Mouse (Mus musculus): ENCODE data around the gene Prrc2b. TPM values are rescaled to one million over a fixed set of nuclear protein-coding genes. Genes with fewer than 3 reads are reported as not detected.

Prrc2b gene
- total RNA-seq, 4 experiments from 2014 or later = 248 to 277 (median 262) TPM

DNA sequence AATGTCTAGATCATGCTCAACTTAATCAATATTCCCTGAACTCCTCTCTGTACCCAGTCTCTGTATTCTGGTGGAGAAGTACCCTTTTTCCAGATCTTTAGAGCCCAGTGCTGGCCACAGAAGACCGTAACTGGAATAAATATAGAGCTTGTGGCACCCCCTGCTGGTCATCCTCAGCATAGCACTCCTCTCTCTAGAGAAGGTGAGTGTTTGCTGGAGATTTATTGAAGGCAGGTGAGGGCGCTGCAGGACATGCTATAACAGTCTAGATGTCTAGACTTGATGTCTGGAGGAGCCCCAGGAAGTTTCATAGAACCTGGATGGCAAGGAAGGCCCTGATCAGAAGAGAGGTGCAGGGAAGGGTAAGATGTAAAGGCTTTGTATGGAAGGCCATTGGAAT, 16.8 kb upstream of the Prrc2b start:
- DNase-seq (ENCODE audit: low spot score in 2 of 2) = peak; percentile 84 to 90

DNA sequence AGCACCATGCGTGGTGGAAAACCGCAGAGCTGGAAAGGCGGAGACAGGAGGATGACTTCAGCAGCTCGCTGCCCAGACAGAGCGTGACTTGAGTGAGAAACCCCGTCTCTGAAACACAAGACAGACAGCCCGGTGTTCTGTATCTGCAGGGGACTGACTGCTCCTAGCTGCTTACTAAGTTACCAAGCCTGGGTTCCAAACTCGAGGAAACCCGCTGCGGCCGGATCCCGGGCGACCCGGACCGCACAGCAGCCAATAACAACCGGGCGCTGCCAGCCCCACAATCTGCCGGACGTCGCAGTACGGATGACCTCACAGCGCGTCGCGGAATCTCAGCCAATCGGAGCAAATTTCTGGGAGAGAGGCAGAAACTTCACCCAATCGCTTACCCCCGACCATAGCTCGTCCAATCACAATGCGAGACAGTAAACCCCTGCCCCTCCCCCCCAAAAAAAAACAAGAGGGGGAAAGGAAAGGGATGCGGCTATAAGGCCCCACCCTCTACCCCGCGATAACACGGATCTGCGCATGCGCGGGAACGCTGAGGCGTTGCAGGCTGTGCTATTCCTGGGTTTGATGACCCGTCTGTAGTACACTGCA, 13.1 kb upstream of the Prrc2b start:
- DNase-seq (ENCODE audit: low spot score in 2 of 2) = peak; percentile 97 to 98

DNA sequence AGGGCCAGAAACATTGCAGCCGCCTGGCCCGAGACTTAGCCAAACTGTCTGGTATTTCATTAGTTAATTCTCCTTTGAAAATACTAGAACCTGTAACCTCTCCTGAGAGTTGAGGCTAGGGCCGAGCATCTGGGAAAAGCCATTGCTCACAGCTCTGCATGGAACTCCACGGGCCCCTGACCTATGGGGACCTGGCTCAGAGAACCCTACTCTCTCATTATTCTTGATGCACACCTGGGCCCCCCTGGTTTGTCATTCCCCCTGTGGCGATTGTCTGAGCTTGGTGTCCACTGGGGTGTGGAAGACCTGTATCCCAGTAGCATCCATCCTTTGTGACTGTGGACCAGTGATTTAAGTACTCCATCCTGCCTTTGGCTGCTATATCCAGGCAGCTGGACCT, 11.5 kb upstream of the Prrc2b start:
- no peak for DNase-seq (ENCODE audit: low spot score in 2 of 2)

GRCm38 (mm10) chr2:32140498-32140934, 10.4 kb upstream of the Prrc2b start:
- DNase-seq (ENCODE audit: low spot score in 2 of 2) = no peak

DNA sequence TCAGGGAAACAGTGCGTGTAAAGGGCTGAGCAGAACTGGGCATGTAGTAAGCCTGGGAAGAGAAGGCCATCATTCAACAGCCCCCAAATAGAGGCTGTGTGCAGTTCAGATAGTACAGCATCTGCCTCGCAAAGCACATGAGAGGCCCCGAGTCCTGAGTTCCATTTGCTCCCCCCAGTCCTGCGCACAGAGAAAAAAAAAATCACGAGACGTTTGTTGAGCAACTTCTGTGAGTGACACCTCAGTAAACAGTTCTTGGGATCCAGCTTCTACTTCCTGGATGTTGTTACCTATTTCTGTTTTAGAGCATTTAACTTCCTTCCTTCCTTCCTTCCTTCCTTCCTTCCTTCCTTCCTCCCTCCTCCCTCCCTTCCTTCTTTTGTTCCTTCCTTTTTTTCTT, 9.3 kb upstream of the Prrc2b start:
- no peak for DNase-seq (ENCODE audit: low spot score in 2 of 2)

GRCm38 (mm10) chr2:32142368-32142767, 8.5 kb upstream of the Prrc2b start:
- DNase-seq (ENCODE audit: low spot score in 2 of 2) = no peak

- DNase-seq (ENCODE audit: low spot score in 2 of 2) = no peak
These were observed 6.2 kb upstream of the Prrc2b start for GRCm38 (mm10) chr2:32144633-32145032.

- no peak for DNase-seq (ENCODE audit: low spot score in 2 of 2)
These were observed 4.2 kb upstream of the Prrc2b start for GRCm38 (mm10) chr2:32146617-32147162.

- no peak for DNase-seq (ENCODE audit: low spot score in 2 of 2)
These were observed 747 bp upstream of the Prrc2b start for GRCm38 (mm10) chr2:32150135-32150534.

- no peak for DNase-seq (ENCODE audit: low spot score in 2 of 2)
These were observed 339 bp upstream of the Prrc2b start for GRCm38 (mm10) chr2:32150562-32150923.

GRCm38 (mm10) chr2:32151660-32152366, 931 bp downstream of the Prrc2b start:
- DNase-seq (ENCODE audit: low spot score in 2 of 2) = no peak

GRCm38 (mm10) chr2:32152367-32153034, 1.6 kb downstream of the Prrc2b start:
- no peak for DNase-seq (ENCODE audit: low spot score in 2 of 2)

GRCm38 (mm10) chr2:32153041-32153790, 2.3 kb downstream of the Prrc2b start:
- no peak for DNase-seq (ENCODE audit: low spot score in 2 of 2)

DNA sequence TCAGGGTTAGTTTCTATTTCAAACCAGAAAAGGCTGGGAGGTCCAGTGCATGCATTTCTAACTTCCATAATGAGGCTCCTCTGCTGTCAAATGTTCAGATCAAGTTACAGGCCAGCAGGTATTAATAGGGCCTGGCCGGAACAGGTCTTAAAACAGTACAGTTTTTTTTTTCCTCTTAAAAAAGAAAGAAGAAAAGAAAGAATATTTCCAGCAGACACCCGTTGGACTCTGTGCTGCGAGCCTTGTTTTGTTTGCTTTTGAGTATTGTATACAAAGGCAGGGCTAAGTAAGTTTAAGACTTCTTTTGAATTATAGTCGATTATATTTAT, 2.9 kb downstream of the Prrc2b start:
- DNase-seq (ENCODE audit: low spot score in 2 of 2) = no peak

- no peak for DNase-seq (ENCODE audit: low spot score in 2 of 2)
These were observed 3.6 kb downstream of the Prrc2b start for GRCm38 (mm10) chr2:32154334-32154997.

DNA sequence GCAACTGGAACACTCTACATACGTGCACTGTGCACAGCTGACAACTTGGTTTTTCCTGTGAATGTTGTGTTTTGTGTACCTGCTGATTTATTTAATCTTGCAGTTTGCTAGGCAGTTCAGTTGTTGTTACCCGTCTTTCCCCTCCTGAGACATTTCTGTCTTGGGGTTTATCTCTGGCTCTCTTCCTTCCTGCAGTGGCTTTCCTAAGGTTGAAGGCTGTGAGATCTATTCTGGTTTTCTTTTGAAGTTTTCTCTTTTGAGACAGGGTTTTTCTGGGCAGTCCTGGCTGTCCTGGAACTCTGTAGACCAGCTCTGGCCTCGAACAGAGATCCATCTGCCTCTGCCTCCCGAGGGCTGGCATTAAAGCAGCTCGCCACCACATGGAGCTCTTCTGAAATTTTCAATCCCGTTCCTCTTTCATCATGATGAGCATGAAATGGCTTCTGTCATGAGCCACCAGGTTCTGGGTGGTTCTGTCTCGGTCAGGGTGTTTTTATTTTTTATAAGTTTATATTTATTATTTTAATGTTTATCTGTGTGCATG, 4.2 kb downstream of the Prrc2b start:
- no peak for DNase-seq (ENCODE audit: low spot score in 2 of 2)

GRCm38 (mm10) chr2:32155614-32156013, 4.7 kb downstream of the Prrc2b start:
- no peak for DNase-seq (ENCODE audit: low spot score in 2 of 2)

DNA sequence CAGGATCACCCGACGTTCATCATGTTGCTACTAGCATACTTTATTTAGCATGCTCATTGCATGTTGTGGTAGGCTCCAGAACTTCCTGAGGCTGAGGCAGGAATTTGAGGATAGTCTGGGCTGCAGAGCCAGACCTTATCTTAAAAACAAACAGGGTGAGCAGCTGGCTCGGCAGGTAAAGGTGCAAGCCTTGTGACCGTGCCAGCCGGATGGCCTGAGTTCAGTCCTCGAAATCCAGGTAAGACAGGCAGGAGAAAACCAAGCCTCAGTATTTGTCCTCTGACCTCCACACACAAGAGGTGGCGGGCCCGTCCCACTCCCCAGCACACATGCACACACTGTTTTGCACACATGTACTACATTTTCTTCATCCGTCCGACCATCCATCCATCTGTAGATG, 5.8 kb downstream of the Prrc2b start:
- DNase-seq (ENCODE audit: low spot score in 2 of 2) = no peak

- DNase-seq (ENCODE audit: low spot score in 2 of 2) = no peak
These were observed 6.4 kb downstream of the Prrc2b start for GRCm38 (mm10) chr2:32157328-32157727.

DNA sequence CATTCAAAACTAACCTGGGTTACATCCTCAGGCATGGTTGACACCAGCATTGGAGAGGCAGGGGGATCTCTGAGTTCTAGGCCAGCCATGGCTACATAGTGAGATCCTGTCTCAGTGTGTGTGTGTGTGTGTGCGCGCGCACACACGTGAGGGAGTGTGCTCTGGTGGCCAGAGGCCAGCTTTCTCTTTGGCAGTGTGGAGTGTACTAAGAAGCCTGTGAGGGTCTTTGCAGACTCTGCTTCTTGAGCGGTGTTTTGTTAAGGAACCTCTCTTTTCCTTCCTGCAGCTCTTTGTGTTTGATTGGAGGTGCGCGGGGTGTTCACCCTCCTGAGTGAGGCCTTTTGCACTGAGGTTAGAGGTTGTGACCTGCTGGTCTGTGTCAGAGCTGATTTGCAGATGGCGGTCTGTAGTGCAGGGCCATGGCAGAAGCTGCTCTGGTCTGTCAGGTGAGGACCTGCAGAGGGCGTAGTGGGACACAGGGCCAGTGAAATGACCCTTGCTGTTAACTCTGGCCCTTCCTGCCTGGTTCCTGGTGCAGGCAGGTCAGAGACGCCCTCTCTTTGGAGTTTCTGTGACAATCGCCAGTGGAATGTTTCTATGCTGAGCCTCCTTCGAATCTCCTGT, 7.8 kb downstream of the Prrc2b start:
- no peak for DNase-seq (ENCODE audit: low spot score in 2 of 2)

DNA sequence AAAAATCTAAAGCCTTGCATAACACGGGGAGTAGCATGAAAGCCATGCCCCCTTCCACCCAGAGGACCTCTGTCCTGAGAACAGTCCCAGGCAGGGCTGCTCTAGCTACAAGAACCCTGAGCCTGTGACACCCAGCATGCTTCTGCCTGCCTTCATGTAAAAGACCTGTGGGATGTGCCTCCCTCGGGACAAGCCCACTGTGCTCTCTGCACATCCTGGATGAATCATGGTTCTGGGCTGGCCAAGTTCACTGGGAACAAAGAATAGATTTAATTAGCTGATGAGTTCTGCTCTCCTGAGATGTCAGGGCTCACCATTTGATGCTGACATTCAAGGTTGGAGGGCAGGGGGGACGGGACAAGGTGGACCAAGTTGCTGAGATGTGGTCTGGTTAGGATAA, 9.6 kb downstream of the Prrc2b start:
- DNase-seq (ENCODE audit: low spot score in 2 of 2) = no peak
